Mouse (Mus musculus) adrenal gland, adult 2 months (tissue): ENCODE data around the gene Gm4302. TPM values are rescaled to one million over a fixed set of nuclear protein-coding genes. Genes with fewer than 3 reads are reported as not detected.
A peak's percentile ranks its signal among the peaks of the same experiment; 100 is the strongest.
"Not testable (repeated sequence)": the region's sequence is repeated elsewhere in the genome, so short reads cannot be mapped to it uniquely, and the experiment has no call there.

Experiments
- DNase-seq: peaks from one replicate; pipeline ENCODE4 v3.0.0; 2021
- long read RNA-seq: library from polyadenylated mRNA; stranded (forward); transcript quantifications from one replicate; pipeline ENCODE4 v2.0.0, GENCODE M21; 2021
- polyA plus RNA-seq: library from polyadenylated mRNA; depleted of rRNA; stranded (reverse); fragments of >200 nt; gene quantifications from 2 replicates; pipeline ENCODE4 v1.2.3, GENCODE M21; 2012; rRNA removed
- total RNA-seq, 2 experiments: library from RNA; stranded (reverse); gene quantifications; 2 replicates each; pipeline ENCODE4 v1.2.3; 2021

Gm4302 gene
- total RNA-seq (not detected), polyA plus RNA-seq (not detected in 2 replicates)
- long read RNA-seq, result 0 reads

GRCm38 (mm10) chr10:100340536-100340935 is at the start of gene Gm4302:
Gm4302 (plus strand) TSS chr10:100340836.
- not testable (repeated sequence) for DNase-seq

GRCm38 (mm10) chr10:100296105-100296504 is 44.5 kb upstream of the Gm4302 start:
- DNase-seq, result no peak

- DNase-seq, result not testable (repeated sequence)
Observed at GRCm38 (mm10) chr10:100300106-100300505, 40.5 kb upstream of the Gm4302 start.

- DNase-seq, result not testable (repeated sequence)
Observed at GRCm38 (mm10) chr10:100335376-100335775, 5.3 kb upstream of the Gm4302 start, which contains the start of gene Gm4301. Gm4301 (plus strand) TSS chr10:100335676.

- DNase-seq, result not testable (repeated sequence)
Observed at GRCm38 (mm10) chr10:100345672-100346071, 5.0 kb downstream of the Gm4302 start, which contains the start of gene Gm4303. Gm4303 (plus strand) TSS chr10:100345972.

GRCm38 (mm10) chr10:100350793-100351192 is 10.2 kb downstream of the Gm4302 start, which contains the start of gene Gm4305:
Gm4305 (plus strand) TSS chr10:100351093.
- DNase-seq, result not testable (repeated sequence)

GRCm38 (mm10) chr10:100356841-100357240 is 16.2 kb downstream of the Gm4302 start:
- DNase-seq, result peak; percentile 1

GRCm38 (mm10) chr10:100361038-100361437 is 20.4 kb downstream of the Gm4302 start, which contains the start of gene Gm4307:
Gm4307 (plus strand) TSS chr10:100361338.
- not testable (repeated sequence) for DNase-seq

GRCm38 (mm10) chr10:100382460-100382859 is 41.8 kb downstream of the Gm4302 start, which contains the start of gene Gm4312:
Gm4312 (minus strand) TSS chr10:100382560.
- DNase-seq, result not testable (repeated sequence)

Other genes with a start within 250 kb of the Gm4302 start
- not detected for gene Gm4301, start 5.2 kb upstream of the Gm4302 start, total RNA-seq
- not detected in 2 replicates for gene Gm4301, start 5.2 kb upstream of the Gm4302 start, polyA plus RNA-seq
- not detected for gene Gm4303, start 5.1 kb downstream of the Gm4302 start, total RNA-seq
- not detected in 2 replicates for gene Gm4303, start 5.1 kb downstream of the Gm4302 start, polyA plus RNA-seq
- not detected for gene Gm4305, start 10.3 kb downstream of the Gm4302 start, total RNA-seq
- gene Gm4305, start 10.3 kb downstream of the Gm4302 start, polyA plus RNA-seq, result not detected in 2 replicates
- gene Gm4307, start 20.5 kb downstream of the Gm4302 start, total RNA-seq, result not detected
- gene Gm4307, start 20.5 kb downstream of the Gm4302 start, polyA plus RNA-seq, result not detected in 2 replicates
- gene Gm4312, start 41.7 kb downstream of the Gm4302 start, total RNA-seq, result not detected
- gene Gm4312, start 41.7 kb downstream of the Gm4302 start, polyA plus RNA-seq, result not detected in 2 replicates
- gene Tmtc3, start 146.5 kb downstream of the Gm4302 start, total RNA-seq, result 10 to 100 TPM; 18.7 to 21.1 TPM
- 2.7 and 3.0 TPM in 2 replicates for gene Tmtc3, start 146.5 kb downstream of the Gm4302 start, polyA plus RNA-seq
- gene Cep290, start 146.7 kb downstream of the Gm4302 start, total RNA-seq, result 10 to 100 TPM in 1 of 2 experiments, 1 to 10 TPM in 1; 7.3 to 11.2 TPM
- gene Cep290, start 146.7 kb downstream of the Gm4302 start, polyA plus RNA-seq, result 0.09 and 0.10 TPM in 2 replicates
- 10 to 100 TPM; 10.3 to 16.4 TPM for gene 4930430F08Rik, start 249.6 kb downstream of the Gm4302 start, total RNA-seq
- gene 4930430F08Rik, start 249.6 kb downstream of the Gm4302 start, polyA plus RNA-seq, result 14.5 and 15.4 TPM in 2 replicates
- gene 1700017N19Rik, start 249.6 kb downstream of the Gm4302 start, total RNA-seq, result not detected
- gene 1700017N19Rik, start 249.6 kb downstream of the Gm4302 start, polyA plus RNA-seq, result not detected in 2 replicates